Mouse (Mus musculus) ovary, postnatal 36 days (tissue): ENCODE data around the gene Tmem56.

Experiments used
- DNase-seq: peaks from one replicate; pipeline ENCODE4 v3.0.0; 2022; ENCODE audit warnings: low spot score, mixed read lengths

Gene Tmem56

GRCm38 (mm10) chr3:121282998-121283397 is at the start of gene Tmem56:
Gene Tmem56 (minus strand): TSS chr3:121283098.
- DNase-seq = no peak

- DNase-seq = no peak
Measured at GRCm38 (mm10) chr3:121330244-121330646, 47.3 kb upstream of the Tmem56 start.

DNA sequence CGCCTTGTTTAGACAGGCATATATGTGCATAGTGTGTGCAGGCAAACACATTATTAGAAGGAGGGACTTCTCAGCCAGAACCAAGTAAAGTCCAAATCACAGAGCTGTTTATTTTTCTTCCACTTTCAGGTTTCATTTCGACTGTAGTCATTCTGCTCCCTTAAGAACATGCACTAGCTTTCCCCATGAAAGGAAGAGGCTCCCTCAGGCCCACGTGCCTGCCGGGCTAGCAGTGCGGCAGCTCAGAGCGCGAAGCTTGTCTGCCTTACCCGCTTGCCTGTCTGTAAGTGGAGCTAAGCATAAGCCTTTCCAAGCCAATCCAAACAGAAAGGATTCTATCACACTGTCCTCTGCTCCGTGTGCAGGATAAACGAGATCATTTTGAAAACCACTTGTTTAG is 46.7 kb upstream of the Tmem56 start:
- DNase-seq = no peak

GRCm38 (mm10) chr3:121327406-121327805 is 44.5 kb upstream of the Tmem56 start:
- no peak for DNase-seq

- DNase-seq = no peak
Measured at GRCm38 (mm10) chr3:121323371-121323770, 40.5 kb upstream of the Tmem56 start.

- no peak for DNase-seq
Measured at GRCm38 (mm10) chr3:121320896-121321295, 38.0 kb upstream of the Tmem56 start.

GRCm38 (mm10) chr3:121319906-121320305 is 37.0 kb upstream of the Tmem56 start:
- DNase-seq = no peak

DNA sequence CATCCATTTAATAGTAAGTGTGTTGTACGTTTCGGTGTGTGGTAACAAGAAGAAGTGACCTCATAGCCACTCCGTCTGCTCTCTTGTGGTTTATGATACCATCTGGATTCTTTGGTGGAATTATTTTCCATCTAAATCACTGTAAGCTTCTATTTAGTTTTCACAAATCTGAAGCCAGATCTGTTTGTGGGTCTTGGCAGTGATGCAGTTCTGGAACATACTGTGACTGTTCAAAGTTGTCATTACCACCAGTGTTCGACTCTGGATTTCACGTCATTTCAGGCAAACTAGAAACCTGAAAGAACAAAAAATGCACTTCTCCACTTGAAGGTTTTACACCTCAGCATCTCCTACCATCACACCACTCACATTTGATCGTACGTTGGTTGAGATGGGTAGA is 32.6 kb upstream of the Tmem56 start:
- no peak for DNase-seq

DNA sequence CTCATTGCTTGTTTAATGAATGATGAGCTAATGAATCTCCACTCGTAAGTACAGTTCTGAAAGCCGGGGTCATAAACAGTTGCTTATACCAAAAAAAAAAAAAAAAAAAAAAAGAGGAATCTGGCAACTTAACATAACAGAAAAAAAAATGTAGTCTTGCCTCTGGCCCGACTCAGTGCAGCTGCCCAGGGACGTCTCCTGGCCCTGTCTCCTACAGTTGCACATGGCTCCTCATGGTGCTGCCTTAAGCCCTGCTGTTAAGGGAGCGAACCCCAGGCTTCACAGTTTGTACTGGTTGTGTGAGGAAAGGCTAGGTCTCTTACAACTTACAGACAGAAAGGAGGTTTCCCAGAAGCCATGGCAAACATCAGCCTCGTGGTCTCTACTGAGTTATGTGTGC is 31.3 kb upstream of the Tmem56 start:
- no peak for DNase-seq

DNA sequence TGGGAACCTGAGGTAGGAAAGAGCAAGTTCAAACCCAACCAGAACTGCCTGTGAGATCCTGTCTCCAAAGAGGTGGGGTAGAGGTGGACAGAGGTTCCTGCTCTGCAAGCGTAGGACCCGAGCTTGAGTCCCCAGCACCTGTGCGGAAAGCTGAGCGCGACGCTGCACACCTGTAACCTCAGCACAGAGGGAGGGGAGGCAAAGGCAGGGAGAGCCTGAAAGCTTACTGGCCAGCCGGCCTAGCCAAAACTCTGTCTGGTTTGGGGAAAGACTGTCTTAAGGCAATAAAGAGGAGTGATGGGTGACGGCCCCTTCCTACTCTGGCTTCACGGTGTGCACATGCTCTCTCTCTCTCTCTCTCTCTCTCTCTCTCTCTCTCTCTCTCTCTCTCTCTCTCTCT is 30.1 kb upstream of the Tmem56 start:
- DNase-seq = no peak

DNA sequence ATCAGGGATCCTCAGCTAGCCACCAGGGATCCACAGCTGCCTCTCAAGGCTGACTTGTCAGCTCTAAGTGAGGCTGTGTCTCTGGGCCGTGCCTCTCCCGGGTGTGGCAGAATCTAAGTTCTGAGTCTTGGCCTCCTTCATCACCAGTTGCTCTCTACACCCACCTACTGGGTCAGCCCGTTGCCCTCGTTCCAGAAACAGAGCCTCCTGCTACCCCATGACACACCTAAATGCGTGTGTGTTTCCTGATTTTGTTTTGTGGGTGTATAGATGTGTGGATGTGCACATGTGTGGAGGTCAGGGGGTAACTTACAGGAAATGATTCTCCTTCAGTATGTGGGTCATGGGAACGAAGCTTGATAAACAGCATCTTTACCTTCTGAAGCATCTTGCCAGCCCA is 29.5 kb upstream of the Tmem56 start:
- DNase-seq = no peak

DNA sequence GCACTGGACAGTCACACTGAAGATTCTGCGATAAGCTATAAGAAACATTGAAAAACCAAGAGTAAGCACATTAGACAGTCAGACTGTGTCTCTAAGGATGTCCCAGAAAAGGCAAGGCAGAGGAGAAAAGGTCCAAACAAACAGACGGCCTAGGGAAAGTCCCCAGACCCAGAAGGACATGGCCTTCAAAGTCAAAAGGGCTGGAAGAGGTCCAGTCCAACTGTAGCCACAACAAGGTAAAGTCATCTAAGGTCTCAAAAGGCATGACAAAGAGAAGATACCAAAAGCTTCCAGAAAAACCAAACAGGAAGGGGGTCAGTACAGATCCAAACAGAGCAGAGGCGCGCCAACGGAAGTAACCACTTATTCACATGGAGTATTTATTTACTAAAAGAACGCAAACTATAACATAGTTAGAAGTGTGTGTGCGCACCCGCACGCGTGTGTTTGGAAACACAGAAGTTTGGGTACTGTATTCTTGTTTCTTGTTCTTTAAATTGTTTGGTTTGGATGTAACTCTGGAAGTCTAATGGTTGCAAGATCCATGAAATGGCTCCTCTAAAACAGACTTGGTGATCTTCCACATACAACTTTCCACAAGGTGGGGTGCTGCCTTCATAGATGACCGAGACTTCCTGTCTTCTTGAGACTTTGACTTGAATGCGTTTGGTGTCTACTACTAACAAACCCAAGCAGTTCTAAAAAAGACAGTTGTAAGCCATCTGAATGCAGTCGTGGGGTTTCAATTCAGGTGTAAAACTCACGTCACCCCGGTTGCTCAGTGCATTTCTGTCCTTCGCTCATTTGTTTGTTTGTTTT is 27.2 kb upstream of the Tmem56 start:
- DNase-seq = peak; percentile 46

- DNase-seq = no peak
Measured at GRCm38 (mm10) chr3:121309429-121309828, 26.5 kb upstream of the Tmem56 start.

- no peak for DNase-seq
Measured at GRCm38 (mm10) chr3:121308935-121309334, 26.0 kb upstream of the Tmem56 start.

DNA sequence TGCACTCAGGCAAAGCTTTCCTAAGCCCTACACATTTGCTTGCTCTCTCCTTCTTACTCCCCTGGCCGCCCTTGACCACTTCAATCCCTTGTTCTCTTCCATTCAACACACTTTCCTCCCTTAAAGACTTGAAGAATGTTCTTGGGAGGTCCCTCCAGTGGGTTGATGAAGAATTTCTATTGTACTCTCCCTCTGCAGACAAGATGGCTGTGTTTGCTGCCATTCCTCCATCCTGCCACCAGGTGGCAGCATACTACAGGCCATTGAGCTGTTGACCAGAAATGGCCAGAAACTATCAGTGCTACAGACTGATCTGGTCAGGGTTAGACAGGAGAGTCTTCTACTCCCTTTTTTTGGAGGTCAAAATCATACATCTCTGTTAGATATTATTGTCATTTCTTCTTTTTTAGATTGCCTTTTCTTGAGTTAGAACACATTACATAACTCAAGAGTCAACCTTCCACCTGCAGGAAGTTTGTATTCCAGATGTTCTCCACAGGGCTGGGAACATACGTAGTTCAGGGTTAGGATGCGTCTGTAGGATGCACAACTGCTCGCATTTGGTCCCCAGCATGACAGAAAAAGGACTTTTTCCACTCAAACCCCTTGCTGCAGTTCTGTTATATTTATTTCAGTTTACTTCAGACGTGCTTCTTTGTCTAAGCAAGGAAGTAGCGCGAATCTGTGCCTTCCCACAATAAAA is 24.8 kb upstream of the Tmem56 start:
- DNase-seq = peak; percentile 78

DNA sequence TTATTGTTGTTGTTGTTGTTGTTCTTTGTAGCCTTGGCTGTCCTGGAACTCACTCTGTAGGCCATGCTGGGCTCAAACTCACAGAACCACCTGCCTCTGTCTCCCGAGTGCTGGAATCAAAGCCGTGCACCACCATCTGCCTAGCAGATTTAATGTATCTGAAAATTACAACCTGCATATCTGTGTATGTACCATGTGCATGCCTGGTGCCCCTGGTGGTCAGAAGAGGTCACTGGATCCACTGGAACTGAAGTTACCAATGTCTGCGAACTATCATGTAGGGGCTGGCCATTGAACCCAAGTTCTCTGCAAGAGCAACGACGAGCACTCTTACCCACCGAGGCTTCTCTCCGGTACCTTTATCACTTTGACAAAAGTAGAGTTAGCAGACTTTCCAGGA is 23.7 kb upstream of the Tmem56 start:
- no peak for DNase-seq

- DNase-seq = no peak
Measured at GRCm38 (mm10) chr3:121294200-121294599, 11.3 kb upstream of the Tmem56 start.

DNA sequence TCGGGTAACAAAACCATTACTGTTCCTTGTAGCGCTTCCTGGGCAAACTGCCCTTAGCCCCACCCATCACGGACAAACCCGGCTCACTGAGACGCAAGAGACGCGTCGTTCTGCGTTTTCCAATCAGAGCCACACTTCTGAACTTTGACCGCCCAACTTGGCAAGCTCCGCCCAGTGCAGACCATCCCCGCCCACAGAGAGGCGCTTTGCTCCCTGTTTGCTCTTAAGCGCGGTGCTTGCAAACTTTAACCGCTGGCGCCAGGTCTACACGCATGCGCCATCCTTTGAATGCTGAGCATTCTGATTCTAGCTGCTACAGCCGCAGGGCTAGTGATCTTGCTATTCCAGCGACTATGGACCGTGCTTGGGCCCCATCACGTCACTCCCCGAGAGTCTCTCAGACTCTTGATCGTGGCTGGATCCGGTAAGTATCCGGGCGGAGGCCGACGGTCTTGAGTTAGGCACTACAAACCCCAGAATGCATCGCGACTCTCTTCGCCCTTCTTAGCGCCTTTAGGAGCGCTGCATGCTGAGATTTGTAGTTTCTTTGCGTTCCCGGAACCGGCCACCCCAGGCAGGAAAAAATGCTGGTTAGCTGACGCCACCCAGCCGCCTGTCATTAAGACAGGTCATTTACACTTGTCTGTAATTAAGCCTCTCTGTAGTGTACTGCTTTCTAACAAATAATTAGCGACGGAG is 8.8 kb upstream of the Tmem56 start, which contains the start of gene Alg14:
Gene Alg14, plus strand, starts transcription at position 214 of the 699 bp plus-strand sequence.
- DNase-seq = peak; percentile 95

DNA sequence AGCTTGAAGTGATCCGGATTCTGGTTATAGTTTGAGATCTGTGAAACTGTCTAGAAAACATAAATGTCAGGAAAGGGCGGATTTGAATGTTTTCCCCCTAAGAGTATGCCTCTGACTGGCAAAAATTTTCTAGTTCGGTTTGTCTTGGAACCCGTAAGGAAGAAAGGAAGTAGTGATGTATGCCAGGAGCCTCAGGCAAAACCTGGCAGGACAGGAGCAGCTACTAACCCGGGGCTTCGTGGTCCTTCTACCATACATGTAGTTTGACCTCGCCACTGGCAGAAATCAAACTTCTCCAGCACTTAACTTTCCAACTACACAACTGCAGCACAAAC is 8.3 kb upstream of the Tmem56 start:
- no peak for DNase-seq

- no peak for DNase-seq
Measured at GRCm38 (mm10) chr3:121290681-121291080, 7.8 kb upstream of the Tmem56 start.

- DNase-seq = no peak
Measured at GRCm38 (mm10) chr3:121287151-121287550, 4.3 kb upstream of the Tmem56 start.

GRCm38 (mm10) chr3:121285219-121285618 is 2.3 kb upstream of the Tmem56 start:
- DNase-seq = no peak

DNA sequence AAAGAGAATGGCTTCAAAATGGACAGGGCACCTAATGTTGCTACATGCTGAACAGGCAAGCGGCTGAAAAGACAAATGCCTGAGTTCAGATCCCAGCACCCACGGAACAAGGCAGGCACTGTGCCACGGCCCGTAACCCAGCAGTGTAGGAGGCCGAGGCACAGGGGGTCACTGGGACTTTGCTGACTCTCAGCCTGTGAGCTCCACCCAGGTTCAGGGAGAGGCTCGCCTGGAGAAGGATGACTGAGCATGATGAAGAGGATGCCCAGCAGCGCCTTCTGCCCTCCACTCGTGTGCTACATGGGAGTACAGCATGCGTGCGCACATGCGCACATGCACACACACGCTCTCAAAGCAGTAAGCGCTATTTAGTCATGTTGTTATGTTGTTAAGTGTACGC is 3.2 kb downstream of the Tmem56 start:
- DNase-seq = no peak
